Mouse (Mus musculus): ENCODE measurements around the gene Chchd10. TPM values are rescaled to one million over a fixed set of nuclear protein-coding genes. Genes with fewer than 3 reads are reported as not detected.
"Not testable (repeated sequence)": the region's sequence is repeated elsewhere in the genome, so short reads cannot be mapped to it uniquely, and the experiment has no call there.

Chchd10 gene
- polyA plus RNA-seq (2015; fragmentation: Nextera tagmentation; extraction: Ambion mirVana) = 24.8 and 24.9 TPM in 2 replicates

GRCm38 (mm10) chr10:75932891-75933290 is at the start of gene Chchd10:
Chchd10 (plus strand) TSS chr10:75933130.
- ATAC-seq (replicated peaks) = no peak
- Histone ChIP-seq H3K27ac (replicated peaks) (peak within 1 kb of the TSS; percentile 41; the same call in 1 of the 2 replicates), H3K4me2 (replicated peaks) (peak within 1 kb of the TSS; percentile 97), H3K36me3 (no peaks in the 10 kb centered on the region), H3K9ac (replicated peaks) (peak within 1 kb of the TSS; percentile 77), H3K9me3 (no peaks in the 10 kb centered on the region), H3K27me3 (peaks cover 9% of the 10 kb centered on the region; the same call in 1 of the 2 replicates), H3K4me1 (peaks cover 41% of the 10 kb centered on the region), H3K4me3 (peak within 1 kb of the TSS; percentile 56)
- WGBS = 27% methylated on average over 6 of the region's 6 CpGs

GRCm38 (mm10) chr10:75883232-75883552 is 49.7 kb upstream of the Chchd10 start:
- Histone ChIP-seq H3K9ac (replicated peaks) (no peak overlapping the region), H3K4me2 (replicated peaks) (peak overlapping the region; percentile 27), H3K4me3 (no peak overlapping the region), H3K27me3 (no peaks in the 10 kb centered on the region), H3K4me1 (peaks cover 15% of the 10 kb centered on the region), H3K36me3 (no peaks in the 10 kb centered on the region), H3K27ac (replicated peaks) (peak overlapping the region; percentile 29), H3K9me3 (no peaks in the 10 kb centered on the region)
- 1% methylated on average over 10 of the region's 10 CpGs for WGBS
- peak; percentile 73 for ATAC-seq (replicated peaks)

- H3K4me1 ChIP-seq = peaks cover 15% of the 10 kb centered on the region
- no peaks in the 10 kb centered on the region for H3K9me3 ChIP-seq
- no peak overlapping the region for H3K4me3 ChIP-seq
- WGBS = 92% methylated on average over 8 of the region's 8 CpGs
- ATAC-seq (replicated peaks) = no peak
- no peak overlapping the region for H3K4me2 ChIP-seq (replicated peaks)
- H3K36me3 ChIP-seq = no peaks in the 10 kb centered on the region
- H3K27ac ChIP-seq (replicated peaks) = no peak overlapping the region
- no peak overlapping the region for H3K9ac ChIP-seq (replicated peaks)
- H3K27me3 ChIP-seq = no peaks in the 10 kb centered on the region
Observed at GRCm38 (mm10) chr10:75884742-75885141, 48.2 kb upstream of the Chchd10 start.

GRCm38 (mm10) chr10:75887504-75887903 is 45.4 kb upstream of the Chchd10 start:
- H3K36me3 ChIP-seq; H3K9ac ChIP-seq (replicated peaks); H3K4me1 ChIP-seq; H3K27ac ChIP-seq (replicated peaks); H3K9me3 ChIP-seq; H3K27me3 ChIP-seq; ATAC-seq (replicated peaks); H3K4me2 ChIP-seq (replicated peaks); H3K4me3 ChIP-seq: not testable (repeated sequence)
- 81% methylated on average over 5 of the region's 5 CpGs for WGBS

- no peaks in the 10 kb centered on the region for H3K27me3 ChIP-seq
- H3K4me2 ChIP-seq (replicated peaks) = no peak overlapping the region
- H3K36me3 ChIP-seq = no peaks in the 10 kb centered on the region; the same call in 1 of the 2 replicates
- WGBS = 55% methylated on average over 8 of the region's 8 CpGs
- H3K9me3 ChIP-seq = no peaks in the 10 kb centered on the region
- H3K9ac ChIP-seq (replicated peaks) = no peak overlapping the region
- no peak overlapping the region for H3K27ac ChIP-seq (replicated peaks)
- H3K4me1 ChIP-seq = peaks cover 8% of the 10 kb centered on the region
- no peak overlapping the region for H3K4me3 ChIP-seq
- no peak for ATAC-seq (replicated peaks)
Observed at GRCm38 (mm10) chr10:75889406-75890153, 43.4 kb upstream of the Chchd10 start.

GRCm38 (mm10) chr10:75893089-75893750 is 39.7 kb upstream of the Chchd10 start, which contains the start of gene Derl3:
Derl3 (plus strand) TSS chr10:75893413.
- H3K36me3 ChIP-seq = peaks cover 25% of the 10 kb centered on the region
- H3K4me3 ChIP-seq = peak within 1 kb of the TSS; percentile 44
- peak within 1 kb of the TSS; percentile 60 for H3K27ac ChIP-seq (replicated peaks)
- H3K4me1 ChIP-seq = peaks cover 8% of the 10 kb centered on the region
- H3K9ac ChIP-seq (replicated peaks) = peak within 1 kb of the TSS; percentile 44
- under 1% methylated on average over 51 of the region's 51 CpGs for WGBS
- H3K4me2 ChIP-seq (replicated peaks) = peak within 1 kb of the TSS; percentile 90
- peak; percentile 99 for ATAC-seq (replicated peaks)
- H3K9me3 ChIP-seq = no peaks in the 10 kb centered on the region
- no peaks in the 10 kb centered on the region for H3K27me3 ChIP-seq

- ATAC-seq (replicated peaks) = no peak
- no peak overlapping the region for H3K4me2 ChIP-seq (replicated peaks)
- H3K27ac ChIP-seq (replicated peaks) = no peak overlapping the region
- peaks cover 8% of the 10 kb centered on the region for H3K4me1 ChIP-seq
- no peak overlapping the region for H3K4me3 ChIP-seq
- H3K27me3 ChIP-seq = no peaks in the 10 kb centered on the region
- no peak overlapping the region for H3K9ac ChIP-seq (replicated peaks)
- 77% methylated on average over 6 of the region's 6 CpGs for WGBS
- no peaks in the 10 kb centered on the region for H3K9me3 ChIP-seq
- peaks cover 37% of the 10 kb centered on the region for H3K36me3 ChIP-seq
Observed at GRCm38 (mm10) chr10:75894601-75895000, 38.3 kb upstream of the Chchd10 start.

GRCm38 (mm10) chr10:75895730-75896129 is 37.2 kb upstream of the Chchd10 start:
- H3K4me1 ChIP-seq = peaks cover 8% of the 10 kb centered on the region
- no peak overlapping the region for H3K9ac ChIP-seq (replicated peaks)
- no peak overlapping the region for H3K27ac ChIP-seq (replicated peaks)
- no peaks in the 10 kb centered on the region for H3K27me3 ChIP-seq
- 89% methylated on average over 5 of the region's 5 CpGs for WGBS
- peaks cover 48% of the 10 kb centered on the region for H3K36me3 ChIP-seq
- H3K4me2 ChIP-seq (replicated peaks) = no peak overlapping the region
- no peak overlapping the region for H3K4me3 ChIP-seq
- ATAC-seq (replicated peaks) = no peak
- H3K9me3 ChIP-seq = no peaks in the 10 kb centered on the region

GRCm38 (mm10) chr10:75896208-75896607 is 36.7 kb upstream of the Chchd10 start:
- H3K9me3 ChIP-seq = no peaks in the 10 kb centered on the region
- H3K9ac ChIP-seq (replicated peaks) = no peak overlapping the region
- ATAC-seq (replicated peaks) = no peak
- H3K27me3 ChIP-seq = no peaks in the 10 kb centered on the region
- H3K4me2 ChIP-seq (replicated peaks) = no peak overlapping the region
- peaks cover 8% of the 10 kb centered on the region for H3K4me1 ChIP-seq
- no peak overlapping the region for H3K4me3 ChIP-seq
- WGBS = 63% methylated on average over 1 of the region's 1 CpGs
- H3K36me3 ChIP-seq = peaks cover 53% of the 10 kb centered on the region
- H3K27ac ChIP-seq (replicated peaks) = no peak overlapping the region

GRCm38 (mm10) chr10:75897373-75897772 is 35.6 kb upstream of the Chchd10 start:
- Histone ChIP-seq H3K27ac (replicated peaks) (no peak overlapping the region), H3K27me3 (no peaks in the 10 kb centered on the region), H3K9ac (replicated peaks) (no peak overlapping the region), H3K4me3 (no peak overlapping the region), H3K4me2 (replicated peaks) (no peak overlapping the region), H3K9me3 (no peaks in the 10 kb centered on the region), H3K4me1 (peaks cover 8% of the 10 kb centered on the region), H3K36me3 (peaks cover 65% of the 10 kb centered on the region)
- 31% methylated on average over 6 of the region's 6 CpGs for WGBS
- no peak for ATAC-seq (replicated peaks)

GRCm38 (mm10) chr10:75898039-75898564 is 34.8 kb upstream of the Chchd10 start:
- Histone ChIP-seq H3K9ac (replicated peaks) (no peak overlapping the region), H3K27ac (replicated peaks) (no peak overlapping the region), H3K9me3 (no peaks in the 10 kb centered on the region), H3K4me3 (no peak overlapping the region), H3K27me3 (no peaks in the 10 kb centered on the region), H3K4me1 (peaks cover 6% of the 10 kb centered on the region), H3K4me2 (replicated peaks) (no peak overlapping the region), H3K36me3 (peaks cover 72% of the 10 kb centered on the region)
- no peak for ATAC-seq (replicated peaks)
- 84% methylated on average over 6 of the region's 6 CpGs for WGBS

- ATAC-seq (replicated peaks) = no peak
- no peak overlapping the region for H3K27ac ChIP-seq (replicated peaks)
- H3K36me3 ChIP-seq = peaks cover 79% of the 10 kb centered on the region
- no peak overlapping the region for H3K9ac ChIP-seq (replicated peaks)
- 86% methylated on average over 3 of the region's 3 CpGs for WGBS
- H3K4me2 ChIP-seq (replicated peaks) = no peak overlapping the region
- no peaks in the 10 kb centered on the region for H3K4me1 ChIP-seq
- no peak overlapping the region for H3K4me3 ChIP-seq
- H3K27me3 ChIP-seq = no peaks in the 10 kb centered on the region
- no peaks in the 10 kb centered on the region for H3K9me3 ChIP-seq
Observed at GRCm38 (mm10) chr10:75898846-75899245, 34.1 kb upstream of the Chchd10 start.
